Mouse (Mus musculus) bone marrow, adult 2 months (tissue): ENCODE data around the gene BC107364.

Experiments
- CTCF ChIP-seq: fragments of 200-500 bp; IDR thresholded peaks from 2 replicates; pipeline ENCODE4 v1.5.1; 2011; ENCODE audit warnings: low read length, control low read depth; ENCODE audit not compliant: control insufficient read depth, insufficient read depth
- POLR2A ChIP-seq: fragments of 200-500 bp; IDR thresholded peaks from 2 replicates; pipeline ENCODE4 v1.6.1; 2011; ENCODE audit warnings: low read depth, mild to moderate bottlenecking, control low read depth, low read length, borderline replicate concordance; ENCODE audit not compliant: control insufficient read depth

DNA sequence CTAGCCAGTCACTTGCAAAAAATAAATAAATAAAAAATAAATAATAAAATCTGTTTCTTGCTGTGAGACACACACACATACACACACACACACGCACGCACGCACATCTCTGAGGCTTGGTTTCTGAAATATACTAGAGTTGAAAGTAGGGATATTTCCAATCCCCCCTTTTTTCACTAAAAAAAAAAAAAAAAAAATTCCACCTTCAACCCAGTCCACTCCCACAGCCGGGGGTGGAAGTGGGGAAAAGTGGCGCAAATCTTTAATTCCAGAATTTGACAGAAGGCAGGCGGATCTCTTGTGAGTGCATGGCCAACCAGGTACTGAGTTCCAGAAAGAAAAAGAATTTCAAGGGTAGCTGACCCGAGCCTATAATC, 37.2 kb downstream of the BC107364 start:
- TF ChIP-seq CTCF (no peak), POLR2A (no peak)
